Mouse (Mus musculus) olfactory bulb, adult 2 months (tissue): ENCODE data around the gene Mdm4. TPM values are rescaled to one million over a fixed set of nuclear protein-coding genes. Genes with fewer than 3 reads are reported as not detected.
A peak's percentile ranks its signal among the peaks of the same experiment; 100 is the strongest.

Experiments
- H3K27ac ChIP-seq: fragments of 200-500 bp; 2 replicates; pipeline ENCODE4 v1.5.1; 2012; ENCODE audit warnings: low read depth, low read length; ENCODE audit not compliant: insufficient read depth
- H3K4me1 ChIP-seq: fragments of 200-500 bp; 2 replicates; pipeline ENCODE4 v1.6.1; 2012; ENCODE audit warnings: low read length; ENCODE audit not compliant: control insufficient read depth, insufficient read depth
- H3K4me3 ChIP-seq: fragments of 200-500 bp; 2 replicates; pipeline ENCODE4 v1.5.1; 2012; ENCODE audit warnings: mild to moderate bottlenecking, low read depth, low read length, moderate library complexity; ENCODE audit not compliant: insufficient read depth
- CTCF ChIP-seq: fragments of 200-500 bp; IDR thresholded peaks from 2 replicates; pipeline ENCODE4 v1.5.1; 2012; ENCODE audit warnings: low read depth, mild to moderate bottlenecking, low read length, moderate library complexity; ENCODE audit not compliant: insufficient read depth
- POLR2A ChIP-seq: fragments of 200-500 bp; IDR thresholded peaks from 2 replicates; pipeline ENCODE4 v1.6.1; 2012; ENCODE audit warnings: mild to moderate bottlenecking, low read depth, low read length, moderate library complexity; ENCODE audit not compliant: insufficient read depth
- WGBS: fragments of 180-500 bp; shearing (Covaris S2); methylation state at CpG from one replicate; pipeline ENCODE4 v1.1.7; 2018; 5-methylcytosine and 5-hydroxymethylcytosine counted together
- polyA plus RNA-seq: library from polyadenylated mRNA; stranded (reverse); fragments of >200 nt; gene quantifications from 2 replicates; pipeline ENCODE4 v1.2.4, GENCODE M21; 2012; ENCODE audit warnings: low replicate concordance; ENCODE audit not compliant: missing spikeins, insufficient read depth, insufficient read length

Gene Mdm4
- polyA plus RNA-seq, 1 experiment = 103 TPM

- H3K27ac ChIP-seq = no peak overlapping the region
- H3K4me3 ChIP-seq = no peak overlapping the region
- TF ChIP-seq CTCF (no peak), POLR2A (no peak)
- peaks cover 30% of the 10 kb centered on the region for H3K4me1 ChIP-seq
- 84% methylated on average over 26 of the region's 26 CpGs for WGBS
These were observed 92.9 kb downstream of the Mdm4 start for GRCm38 (mm10) chr1:132937296-132938030.

GRCm38 (mm10) chr1:132934856-132935255, 95.5 kb downstream of the Mdm4 start:
- TF ChIP-seq POLR2A = no peak
- TF ChIP-seq CTCF = peak; percentile 40; the same call in 1 of the 2 replicates
- Histone ChIP-seq H3K4me1 (peaks cover 40% of the 10 kb centered on the region), H3K4me3 (no peak overlapping the region), H3K27ac (no peak overlapping the region)
- 15% methylated on average over 7 of the region's 7 CpGs for WGBS

GRCm38 (mm10) chr1:132932421-132932820, 97.9 kb downstream of the Mdm4 start:
- Histone ChIP-seq H3K4me3 (no peak overlapping the region), H3K4me1 (peaks cover 40% of the 10 kb centered on the region), H3K27ac (no peak overlapping the region)
- 51% methylated on average over 2 of the region's 2 CpGs for WGBS
- no peak for TF ChIP-seq CTCF

- Histone ChIP-seq H3K4me3 (no peak overlapping the region), H3K27ac (no peak overlapping the region), H3K4me1 (peaks cover 40% of the 10 kb centered on the region)
- 62% methylated on average over 4 of the region's 4 CpGs for WGBS
- TF ChIP-seq CTCF (no peak), POLR2A (no peak)
These were observed 100.1 kb downstream of the Mdm4 start for GRCm38 (mm10) chr1:132930291-132930690.

DNA sequence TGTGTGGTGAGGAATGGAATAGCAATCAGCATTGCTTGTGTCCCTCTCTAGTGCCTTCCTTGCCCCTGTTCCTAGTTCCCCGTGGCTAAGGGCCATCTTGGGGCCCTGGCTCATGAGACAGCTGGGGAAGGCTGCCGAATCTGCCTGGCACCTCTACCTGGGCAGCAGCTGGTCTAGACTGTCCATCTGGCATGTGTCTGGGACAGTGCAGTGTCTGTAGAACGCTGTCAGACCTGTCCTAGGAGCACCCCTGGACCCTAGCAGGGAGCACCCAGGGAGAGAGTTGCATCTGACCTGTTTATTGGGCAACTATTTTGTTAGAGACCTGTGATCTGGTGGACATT, 101.5 kb downstream of the Mdm4 start:
- peaks cover 28% of the 10 kb centered on the region for H3K4me1 ChIP-seq
- H3K27ac ChIP-seq = no peak overlapping the region
- no peak overlapping the region for H3K4me3 ChIP-seq
- 79% methylated on average over 3 of the region's 3 CpGs for WGBS
- TF ChIP-seq CTCF = no peak

DNA sequence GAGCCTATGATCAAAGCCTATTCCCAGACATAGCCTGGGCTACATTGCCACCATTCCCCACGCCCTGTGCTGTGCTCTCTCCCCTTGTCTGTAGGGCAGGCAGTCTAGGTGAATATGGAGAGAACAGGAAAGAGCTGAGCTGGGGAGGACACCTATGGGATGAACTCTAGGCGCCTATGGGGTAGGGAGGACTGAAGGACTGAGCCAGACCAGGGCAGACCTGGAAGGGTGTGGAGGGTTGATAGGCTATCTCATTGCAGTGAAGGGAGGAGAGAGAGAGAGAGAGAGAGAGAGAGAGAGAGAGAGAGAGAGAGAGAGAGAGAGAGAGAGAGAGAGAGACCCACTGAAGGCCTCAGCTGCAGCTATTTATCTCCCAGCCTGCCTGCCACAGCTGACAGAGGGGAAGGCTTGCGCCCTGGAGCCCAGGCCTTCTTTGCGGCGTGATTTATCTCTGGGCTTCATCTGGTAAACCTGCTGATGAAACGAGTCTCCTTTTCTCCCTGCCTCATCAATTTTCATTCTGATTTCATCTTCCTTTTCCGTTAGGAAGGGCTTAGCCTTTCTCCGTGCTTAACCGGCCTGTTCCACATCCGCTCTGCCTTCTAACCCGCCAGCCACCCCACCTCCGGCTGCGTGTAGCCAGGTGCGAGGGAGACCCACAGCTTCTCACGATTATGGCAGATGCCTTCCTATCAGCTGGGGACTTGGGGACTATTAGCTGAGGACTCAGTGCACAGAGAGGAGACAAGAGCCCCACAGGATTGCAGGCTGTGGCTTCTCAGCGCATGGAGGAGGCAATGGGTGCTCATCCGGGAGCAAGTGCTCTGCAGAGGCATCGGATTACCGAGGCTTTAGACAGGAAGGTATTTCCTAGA, 102.1 kb downstream of the Mdm4 start:
- WGBS = 68% methylated on average over 19 of the region's 19 CpGs
- Histone ChIP-seq H3K27ac (no peak overlapping the region), H3K4me1 (peaks cover 25% of the 10 kb centered on the region), H3K4me3 (no peak overlapping the region)
- TF ChIP-seq POLR2A = no peak
- TF ChIP-seq CTCF = no peak

DNA sequence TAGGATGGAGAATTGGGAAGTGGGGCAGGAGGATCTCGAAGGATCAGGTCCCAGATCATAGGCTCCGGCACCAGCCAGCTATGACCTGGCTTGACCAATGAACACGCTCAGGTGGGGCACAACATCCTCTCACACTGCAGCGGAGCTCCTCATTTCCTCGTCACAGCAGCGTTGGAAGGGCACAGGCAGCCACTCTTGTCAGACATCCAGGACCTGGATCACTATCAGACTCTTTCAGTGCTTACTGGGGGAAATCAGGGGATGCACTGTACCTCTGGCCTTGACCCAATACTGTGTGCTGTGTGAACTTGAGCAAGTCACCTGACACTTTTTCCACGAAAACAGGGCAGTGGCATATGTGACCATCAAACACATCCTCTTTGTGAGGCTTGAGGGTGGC, 105.1 kb downstream of the Mdm4 start:
- H3K4me3 ChIP-seq = no peak overlapping the region
- peaks cover 38% of the 10 kb centered on the region for H3K4me1 ChIP-seq
- WGBS = 83% methylated on average over 7 of the region's 7 CpGs
- no peak overlapping the region for H3K27ac ChIP-seq
- TF ChIP-seq POLR2A = no peak
- no peak for TF ChIP-seq CTCF

- TF ChIP-seq CTCF = no peak
- no peak for TF ChIP-seq POLR2A
- 59% methylated on average over 9 of the region's 9 CpGs for WGBS
- no peak overlapping the region for H3K4me3 ChIP-seq
- H3K4me1 ChIP-seq = peaks cover 39% of the 10 kb centered on the region
- H3K27ac ChIP-seq = no peak overlapping the region
These were observed 108.1 kb downstream of the Mdm4 start for GRCm38 (mm10) chr1:132922257-132922656.

DNA sequence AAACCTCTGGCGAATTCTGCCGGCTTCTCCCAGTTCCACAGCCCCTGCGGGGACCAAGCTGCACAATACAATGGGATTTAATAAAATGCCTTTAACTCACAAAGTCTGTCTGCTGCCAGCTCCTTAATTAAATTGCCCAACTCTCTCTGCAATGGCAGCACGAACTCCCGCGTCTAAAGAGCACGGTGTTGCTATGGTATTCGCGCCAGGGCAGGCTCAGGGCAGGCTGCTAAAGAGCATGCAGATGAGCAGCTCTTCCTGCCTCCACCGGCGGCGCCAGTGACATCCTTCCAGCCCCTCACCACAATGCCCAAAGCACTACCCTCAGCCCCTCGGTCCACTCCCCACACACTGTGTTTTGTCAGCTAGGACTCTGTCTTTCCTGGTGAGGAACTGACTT, 109.3 kb downstream of the Mdm4 start:
- Histone ChIP-seq H3K27ac (peak overlapping the region; percentile 37; the same call in 1 of the 2 replicates), H3K4me3 (no peak overlapping the region), H3K4me1 (peaks cover 41% of the 10 kb centered on the region)
- TF ChIP-seq CTCF (no peak), POLR2A (no peak)
- 9% methylated on average over 13 of the region's 13 CpGs for WGBS
